Mouse (Mus musculus) embryonic facial prominence, embryonic 12.5 days (tissue): Measurements from ENCODE around the gene Dpf2. TPM values are rescaled to one million over a fixed set of nuclear protein-coding genes. Genes with fewer than 3 reads are reported as not detected.
"Not testable (repeated sequence)": the region's sequence is repeated elsewhere in the genome, so short reads cannot be mapped to it uniquely, and the experiment has no call there.

Source experiments
- ATAC-seq: fragments of 200-750 bp; cut with Nextera tagmentation; 2 replicates; pipeline ENCODE4 v1.8.0; 2017; ENCODE audit not compliant: insufficient number of reproducible peaks, insufficient read depth, low FRiP score, low TSS enrichment
- H3K27ac ChIP-seq: fragments of 300-500 bp; sonication (generic); 2 replicates; pipeline ENCODE4 v1.5.1; 2016; ENCODE audit warnings: mild to moderate bottlenecking
- H3K27me3 ChIP-seq: fragments of 300-500 bp; sonication (generic); 2 replicates; pipeline ENCODE4 v1.6.1; 2016; ENCODE audit warnings: mild to moderate bottlenecking, moderate library complexity
- H3K36me3 ChIP-seq: fragments of 300-500 bp; sonication (generic); 2 replicates; pipeline ENCODE4 v1.6.1; 2016; ENCODE audit warnings: mild to moderate bottlenecking
- H3K4me1 ChIP-seq: fragments of 300-500 bp; sonication (generic); 2 replicates; pipeline ENCODE4 v1.6.1; 2016
- H3K4me2 ChIP-seq: fragments of 300-500 bp; sonication (generic); replicated peaks from 2 replicates; pipeline ENCODE4 v1.6.1; 2016; ENCODE audit warnings: mild to moderate bottlenecking, moderate library complexity
- H3K4me3 ChIP-seq: fragments of 300-500 bp; sonication (generic); 2 replicates; pipeline ENCODE4 v1.5.1; 2016; ENCODE audit warnings: mild to moderate bottlenecking
- H3K9ac ChIP-seq: fragments of 300-500 bp; sonication (generic); 2 replicates; pipeline ENCODE4 v1.6.1; 2016; ENCODE audit warnings: mild to moderate bottlenecking, moderate library complexity
- H3K9me3 ChIP-seq: fragments of 300-500 bp; sonication (generic); 2 replicates; pipeline ENCODE4 v1.6.1; 2016; ENCODE audit warnings: mild to moderate bottlenecking, moderate library complexity
- WGBS: fragments of 180-500 bp; shearing (Covaris S2); methylation state at CpG from one replicate; pipeline ENCODE4 v1.1.7; 2016; 5-methylcytosine and 5-hydroxymethylcytosine counted together
- polyA plus RNA-seq: library from polyadenylated mRNA; unstranded; fragments of >200 nt; fragmentation: Nextera tagmentation; extraction: Ambion mirVana; gene quantifications from 2 replicates; pipeline ENCODE4 v1.2.1, GENCODE M21; 2016

Dpf2 gene
- polyA plus RNA-seq, 1 experiment from 2014 or later, result 192 TPM

- no peak overlapping the region for H3K4me3 ChIP-seq
- no peak overlapping the region for H3K27ac ChIP-seq
- ATAC-seq, result no peak
- no peaks in the 10 kb centered on the region for H3K27me3 ChIP-seq
- H3K9me3 ChIP-seq, result no peaks in the 10 kb centered on the region
- H3K4me2 ChIP-seq, result no peak overlapping the region
- no peak overlapping the region for H3K9ac ChIP-seq
- peaks cover 12% of the 10 kb centered on the region for H3K4me1 ChIP-seq
- WGBS, result 89% methylated on average over 12 of the region's 12 CpGs
- peaks cover 15% of the 10 kb centered on the region for H3K36me3 ChIP-seq
Observed at GRCm38 (mm10) chr19:5891521-5892258, 21.1 kb downstream of the Dpf2 start.

GRCm38 (mm10) chr19:5889211-5889610 lies 23.6 kb downstream of the Dpf2 start:
- Histone ChIP-seq H3K9ac (no peak overlapping the region), H3K9me3 (no peaks in the 10 kb centered on the region), H3K4me1 (peaks cover 10% of the 10 kb centered on the region), H3K27ac (no peak overlapping the region), H3K36me3 (no peaks in the 10 kb centered on the region), H3K4me3 (no peak overlapping the region), H3K27me3 (no peaks in the 10 kb centered on the region), H3K4me2 (no peak overlapping the region)
- ATAC-seq, result no peak
- WGBS, result 70% methylated on average over 4 of the region's 4 CpGs

- Histone ChIP-seq H3K9me3 (no peaks in the 10 kb centered on the region), H3K4me3 (no peak overlapping the region), H3K9ac (no peak overlapping the region), H3K4me1 (no peaks in the 10 kb centered on the region), H3K27ac (no peak overlapping the region), H3K36me3 (no peaks in the 10 kb centered on the region), H3K27me3 (no peaks in the 10 kb centered on the region), H3K4me2 (no peak overlapping the region)
- ATAC-seq, result no peak
- WGBS, result 77% methylated on average over 3 of the region's 3 CpGs
Observed at GRCm38 (mm10) chr19:5887234-5887815, 25.5 kb downstream of the Dpf2 start.

- no peak overlapping the region for H3K27ac ChIP-seq
- H3K4me2 ChIP-seq, result no peak overlapping the region
- H3K4me1 ChIP-seq, result no peaks in the 10 kb centered on the region
- ATAC-seq, result no peak
- H3K36me3 ChIP-seq, result no peaks in the 10 kb centered on the region
- no peak overlapping the region for H3K9ac ChIP-seq
- no peak overlapping the region for H3K4me3 ChIP-seq
- 54% methylated on average over 4 of the region's 4 CpGs for WGBS
- no peaks in the 10 kb centered on the region for H3K27me3 ChIP-seq
- no peaks in the 10 kb centered on the region for H3K9me3 ChIP-seq
Observed at GRCm38 (mm10) chr19:5885838-5886237, 27.0 kb downstream of the Dpf2 start.

GRCm38 (mm10) chr19:5883935-5884334 lies 28.9 kb downstream of the Dpf2 start:
- H3K27me3 ChIP-seq, result no peaks in the 10 kb centered on the region
- no peaks in the 10 kb centered on the region for H3K9me3 ChIP-seq
- no peak overlapping the region for H3K27ac ChIP-seq
- no peak overlapping the region for H3K9ac ChIP-seq
- no peak overlapping the region for H3K4me2 ChIP-seq
- no peaks in the 10 kb centered on the region for H3K4me1 ChIP-seq
- no peak for ATAC-seq
- WGBS, result 48% methylated on average over 1 of the region's 1 CpGs
- no peak overlapping the region for H3K4me3 ChIP-seq
- H3K36me3 ChIP-seq, result no peaks in the 10 kb centered on the region

- H3K4me3 ChIP-seq, ATAC-seq, H3K9me3 ChIP-seq, H3K27ac ChIP-seq, H3K4me1 ChIP-seq, H3K27me3 ChIP-seq, H3K36me3 ChIP-seq, H3K4me2 ChIP-seq, H3K9ac ChIP-seq: not testable (repeated sequence)
- WGBS, result 83% methylated on average over 5 of the region's 5 CpGs
Observed at GRCm38 (mm10) chr19:5882079-5882478, 30.7 kb downstream of the Dpf2 start.

GRCm38 (mm10) chr19:5881155-5881554 lies 31.7 kb downstream of the Dpf2 start:
- H3K9me3 ChIP-seq, result no peaks in the 10 kb centered on the region
- WGBS, result 93% methylated on average over 6 of the region's 6 CpGs
- no peak overlapping the region for H3K27ac ChIP-seq
- H3K9ac ChIP-seq, result no peak overlapping the region
- H3K4me2 ChIP-seq, result no peak overlapping the region
- ATAC-seq, result no peak
- H3K4me3 ChIP-seq, result no peak overlapping the region
- H3K27me3 ChIP-seq, result no peaks in the 10 kb centered on the region
- no peaks in the 10 kb centered on the region for H3K36me3 ChIP-seq
- no peaks in the 10 kb centered on the region for H3K4me1 ChIP-seq

- no peak for ATAC-seq
- H3K27ac ChIP-seq, result no peak overlapping the region
- H3K27me3 ChIP-seq, result no peaks in the 10 kb centered on the region
- H3K9ac ChIP-seq, result no peak overlapping the region
- WGBS, result 93% methylated on average over 7 of the region's 7 CpGs
- H3K9me3 ChIP-seq, result no peaks in the 10 kb centered on the region
- H3K4me2 ChIP-seq, result no peak overlapping the region
- no peaks in the 10 kb centered on the region; the same call in 1 of the 2 replicates for H3K4me1 ChIP-seq
- H3K36me3 ChIP-seq, result no peaks in the 10 kb centered on the region
- H3K4me3 ChIP-seq, result no peak overlapping the region
Observed at GRCm38 (mm10) chr19:5879735-5880134, 33.1 kb downstream of the Dpf2 start.

- H3K36me3 ChIP-seq, result no peaks in the 10 kb centered on the region
- 74% methylated on average over 3 of the region's 3 CpGs for WGBS
- no peak for ATAC-seq
- H3K9ac ChIP-seq, result no peak overlapping the region
- no peak overlapping the region for H3K4me3 ChIP-seq
- no peaks in the 10 kb centered on the region for H3K27me3 ChIP-seq
- H3K4me1 ChIP-seq, result peaks cover 7% of the 10 kb centered on the region
- no peak overlapping the region for H3K4me2 ChIP-seq
- H3K27ac ChIP-seq, result no peak overlapping the region
- H3K9me3 ChIP-seq, result no peaks in the 10 kb centered on the region
Observed at GRCm38 (mm10) chr19:5878916-5879315, 33.9 kb downstream of the Dpf2 start.

GRCm38 (mm10) chr19:5878362-5878722 lies 34.5 kb downstream of the Dpf2 start:
- 0 out of 2 replicates have a peak overlapping the region, but pooled peaks have one; percentile 56 for H3K27ac ChIP-seq

GRCm38 (mm10) chr19:5877618-5878361 lies 35.0 kb downstream of the Dpf2 start, which contains the start of gene Slc25a45:
Gene Slc25a45 (plus strand): TSS chr19:5877808.
- peak within 1 kb of the TSS; percentile 23; the same call in 1 of the 2 replicates for H3K4me2 ChIP-seq
- 41% methylated on average over 15 of the region's 15 CpGs for WGBS
- H3K9me3 ChIP-seq, result no peaks in the 10 kb centered on the region
- no peak within 1 kb of the TSS for H3K4me3 ChIP-seq
- no peaks in the 10 kb centered on the region for H3K27me3 ChIP-seq
- H3K27ac ChIP-seq, result peak within 1 kb of the TSS; percentile 56; the same call in 1 of the 2 replicates
- H3K9ac ChIP-seq, result peak within 1 kb of the TSS; percentile 37; the same call in 1 of the 2 replicates
- peaks cover 12% of the 10 kb centered on the region for H3K4me1 ChIP-seq
- peaks cover 3% of the 10 kb centered on the region for H3K36me3 ChIP-seq
- no peak for ATAC-seq

More at GRCm38 (mm10) chr19:5878362-5878722, 34.5 kb downstream of the Dpf2 start:
- H3K4me3 ChIP-seq, result no peak overlapping the region
- no peak for ATAC-seq
- H3K4me2 ChIP-seq, result peak overlapping the region; percentile 23; the same call in 1 of the 2 replicates
- H3K36me3 ChIP-seq, result no peaks in the 10 kb centered on the region
- no peaks in the 10 kb centered on the region for H3K27me3 ChIP-seq
- peaks cover 12% of the 10 kb centered on the region for H3K4me1 ChIP-seq
- H3K9me3 ChIP-seq, result no peaks in the 10 kb centered on the region
- no peak overlapping the region for H3K9ac ChIP-seq
- 81% methylated on average over 7 of the region's 7 CpGs for WGBS
